Mouse (Mus musculus) embryonic facial prominence, embryonic 10.5 days (tissue): Measurements from ENCODE around the gene Acap1. TPM values are rescaled to one million over a fixed set of nuclear protein-coding genes. Genes with fewer than 3 reads are reported as not detected.

Experiments
- DNase-seq: peaks from one replicate; pipeline ENCODE4 v3.0.0-alpha.2; 2017; ENCODE audit warnings: low spot score
- H3K27ac ChIP-seq: fragments of 300-500 bp; sonication (generic); replicated peaks from 2 replicates; pipeline ENCODE4 v1.5.1; 2016; ENCODE audit warnings: mild to moderate bottlenecking
- H3K27me3 ChIP-seq: fragments of 300-500 bp; sonication (generic); replicated peaks from 2 replicates; pipeline ENCODE4 v1.6.1; 2016; ENCODE audit warnings: low read depth, mild to moderate bottlenecking; ENCODE audit not compliant: poor library complexity, severe bottlenecking
- H3K36me3 ChIP-seq: fragments of 300-500 bp; sonication (generic); replicated peaks from 2 replicates; pipeline ENCODE4 v1.6.1; 2016; ENCODE audit warnings: mild to moderate bottlenecking, moderate library complexity
- H3K4me1 ChIP-seq: fragments of 300-500 bp; sonication (generic); 2 replicates; pipeline ENCODE4 v1.6.1; 2016
- H3K4me3 ChIP-seq: fragments of 300-500 bp; sonication (generic); 2 replicates; pipeline ENCODE4 v1.5.1; 2016; ENCODE audit warnings: mild to moderate bottlenecking, moderate library complexity
- H3K9me3 ChIP-seq: fragments of 300-500 bp; sonication (generic); 2 replicates; pipeline ENCODE4 v1.6.1; 2016; ENCODE audit warnings: mild to moderate bottlenecking
- WGBS: fragments of 180-500 bp; shearing (Covaris S2); methylation state at CpG from one replicate; pipeline ENCODE4 v1.1.7; 2016; 5-methylcytosine and 5-hydroxymethylcytosine counted together
- polyA plus RNA-seq: library from polyadenylated mRNA; unstranded; fragments of >200 nt; fragmentation: Nextera tagmentation; extraction: Ambion mirVana; gene quantifications from 2 replicates; pipeline ENCODE4 v1.2.1, GENCODE M21; 2016

Acap1 gene
- 1.3 and 1.5 TPM in 2 replicates for polyA plus RNA-seq

- Histone ChIP-seq H3K36me3 (peaks cover 10% of the 10 kb centered on the region; the same call in 1 of the 2 replicates), H3K4me3 (no peak within 1 kb of the TSS), H3K4me1 (peaks cover 33% of the 10 kb centered on the region), H3K27ac (no peak within 1 kb of the TSS), H3K9me3 (no peaks in the 10 kb centered on the region), H3K27me3 (no peaks in the 10 kb centered on the region; the same call in 1 of the 2 replicates)
- WGBS = 77% methylated on average over 4 of the region's 4 CpGs
- DNase-seq = no peak
Observed at GRCm38 (mm10) chr11:69895291-69895690, at the start of gene Acap1. Acap1 (minus strand) TSS chr11:69895539.

DNA sequence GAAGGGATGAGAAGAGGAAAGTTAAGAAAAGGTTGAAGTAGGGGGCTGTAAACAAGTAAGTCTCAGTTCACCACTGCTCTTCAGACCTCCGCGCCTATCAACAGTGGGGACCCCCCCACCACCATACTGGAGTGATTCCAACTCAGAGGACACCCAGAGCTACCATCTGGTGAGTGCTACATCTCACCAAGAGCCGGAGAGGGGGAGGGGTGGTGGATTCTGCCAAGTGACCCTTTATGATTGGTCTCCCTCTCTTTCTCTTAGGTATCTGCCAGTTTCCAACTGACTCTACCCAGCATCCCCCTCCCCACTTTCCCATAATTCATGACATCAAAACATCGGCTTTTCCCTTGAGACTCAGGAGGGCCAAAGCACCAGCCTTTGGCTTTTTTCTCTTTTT, 45.6 kb upstream of the Acap1 start:
- H3K4me3 ChIP-seq = no peak overlapping the region
- 84% methylated on average over 4 of the region's 4 CpGs for WGBS
- H3K9me3 ChIP-seq = no peaks in the 10 kb centered on the region
- H3K4me1 ChIP-seq = peaks cover 36% of the 10 kb centered on the region
- H3K36me3 ChIP-seq = peaks cover 46% of the 10 kb centered on the region
- no peak for DNase-seq
- H3K27ac ChIP-seq = no peak overlapping the region
- peaks cover 45% of the 10 kb centered on the region for H3K27me3 ChIP-seq

- Histone ChIP-seq H3K9me3 (no peaks in the 10 kb centered on the region), H3K27me3 (peaks cover 56% of the 10 kb centered on the region)
Observed at GRCm38 (mm10) chr11:69939731-69940130, 44.4 kb upstream of the Acap1 start.

GRCm38 (mm10) chr11:69939181-69939580, 43.8 kb upstream of the Acap1 start:
- WGBS = 74% methylated on average over 5 of the region's 5 CpGs
- peaks cover 51% of the 10 kb centered on the region for H3K4me1 ChIP-seq

More at GRCm38 (mm10) chr11:69939731-69940130, 44.4 kb upstream of the Acap1 start:
- DNase-seq = no peak
- peaks cover 45% of the 10 kb centered on the region for H3K4me1 ChIP-seq
- H3K36me3 ChIP-seq = peaks cover 33% of the 10 kb centered on the region
- no peak overlapping the region for H3K4me3 ChIP-seq
- 90% methylated on average over 17 of the region's 17 CpGs for WGBS
- H3K27ac ChIP-seq = no peak overlapping the region

DNA sequence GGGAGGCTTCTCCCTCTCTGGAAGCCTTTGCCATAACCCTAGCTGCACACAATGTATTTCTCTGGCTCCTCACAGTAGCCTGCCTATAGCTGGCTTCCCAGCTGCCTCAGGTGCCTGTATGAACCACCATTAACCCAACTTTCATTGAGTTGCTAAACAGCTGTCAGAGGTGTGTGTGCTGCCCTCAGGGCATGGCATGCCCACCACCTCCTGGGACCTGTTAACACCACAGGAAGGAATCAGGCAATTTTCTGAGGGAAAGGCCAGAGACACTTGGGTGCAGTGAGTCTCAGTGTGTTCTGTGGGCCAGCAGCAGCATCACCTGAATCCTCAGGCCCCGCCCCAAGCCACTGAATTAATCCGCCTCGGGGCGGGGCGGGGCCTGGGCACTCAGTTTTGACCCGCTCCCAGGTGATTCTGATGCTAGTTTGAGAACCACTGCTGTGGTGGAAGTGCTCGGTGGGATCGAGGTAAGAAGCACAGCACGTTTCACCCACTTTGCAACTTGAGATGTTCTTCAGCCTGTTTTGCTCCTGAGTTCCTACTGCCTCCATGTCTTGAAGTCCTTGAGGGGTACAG, 43.2 kb upstream of the Acap1 start:
- no peak for DNase-seq
- peaks cover 21% of the 10 kb centered on the region for H3K36me3 ChIP-seq
- H3K27me3 ChIP-seq = peaks cover 59% of the 10 kb centered on the region
- H3K9me3 ChIP-seq = no peaks in the 10 kb centered on the region
- no peak overlapping the region; the same call in 1 of the 2 replicates for H3K27ac ChIP-seq
- H3K4me1 ChIP-seq = peaks cover 54% of the 10 kb centered on the region
- 21% methylated on average over 9 of the region's 9 CpGs for WGBS
- H3K4me3 ChIP-seq = 0 out of 2 replicates have a peak overlapping the region, but pooled peaks have one; percentile 75

More at GRCm38 (mm10) chr11:69939181-69939580, 43.8 kb upstream of the Acap1 start:
- no peaks in the 10 kb centered on the region for H3K9me3 ChIP-seq
- no peak overlapping the region; the same call in 1 of the 2 replicates for H3K4me3 ChIP-seq
- DNase-seq = no peak
- H3K27me3 ChIP-seq = peaks cover 59% of the 10 kb centered on the region
- H3K36me3 ChIP-seq = peaks cover 28% of the 10 kb centered on the region
- no peak overlapping the region for H3K27ac ChIP-seq

GRCm38 (mm10) chr11:69937834-69938233, 42.5 kb upstream of the Acap1 start:
- peaks cover 54% of the 10 kb centered on the region for H3K4me1 ChIP-seq
- 64% methylated on average over 5 of the region's 5 CpGs for WGBS
- H3K4me3 ChIP-seq = 0 out of 2 replicates have a peak overlapping the region, but pooled peaks have one; percentile 75
- H3K9me3 ChIP-seq = no peaks in the 10 kb centered on the region
- H3K27me3 ChIP-seq = peaks cover 60% of the 10 kb centered on the region
- H3K36me3 ChIP-seq = peaks cover 15% of the 10 kb centered on the region
- no peak for DNase-seq
- H3K27ac ChIP-seq = no peak overlapping the region

DNA sequence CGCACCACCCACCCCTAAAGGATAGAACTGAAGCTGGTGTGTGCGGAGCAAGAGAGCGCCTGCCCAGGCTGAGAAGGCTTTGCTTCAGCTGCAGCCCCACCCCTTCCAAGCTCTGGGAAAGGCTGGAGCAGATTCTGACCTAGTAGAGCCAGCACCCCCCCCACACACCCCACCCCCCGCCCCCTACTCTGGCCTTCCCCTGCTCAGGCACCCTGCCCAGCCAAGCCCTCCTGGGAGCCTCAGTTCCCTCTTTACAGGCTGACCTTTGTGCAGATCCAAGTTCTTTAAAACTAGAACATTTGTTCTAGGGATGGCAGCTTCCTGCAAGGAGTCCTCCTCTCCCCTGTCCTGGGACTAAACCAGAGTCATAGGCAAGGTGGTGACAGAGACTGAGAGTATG, 42.0 kb upstream of the Acap1 start:
- 38% methylated on average over 4 of the region's 4 CpGs for WGBS
- DNase-seq = no peak
- Histone ChIP-seq H3K4me3 (peak overlapping the region; percentile 75; the same call in 1 of the 2 replicates), H3K27me3 (peaks cover 62% of the 10 kb centered on the region), H3K36me3 (peaks cover 10% of the 10 kb centered on the region), H3K27ac (no peak overlapping the region), H3K9me3 (no peaks in the 10 kb centered on the region), H3K4me1 (peaks cover 54% of the 10 kb centered on the region)

GRCm38 (mm10) chr11:69936714-69937347, 41.5 kb upstream of the Acap1 start:
- no peak for DNase-seq
- H3K4me3 ChIP-seq = peak overlapping the region; percentile 75
- no peak overlapping the region for H3K27ac ChIP-seq
- 54% methylated on average over 9 of the region's 9 CpGs for WGBS
- H3K4me1 ChIP-seq = peaks cover 54% of the 10 kb centered on the region
- H3K36me3 ChIP-seq = peaks cover 4% of the 10 kb centered on the region; the same call in 1 of the 2 replicates
- H3K27me3 ChIP-seq = peaks cover 62% of the 10 kb centered on the region
- H3K9me3 ChIP-seq = no peaks in the 10 kb centered on the region

DNA sequence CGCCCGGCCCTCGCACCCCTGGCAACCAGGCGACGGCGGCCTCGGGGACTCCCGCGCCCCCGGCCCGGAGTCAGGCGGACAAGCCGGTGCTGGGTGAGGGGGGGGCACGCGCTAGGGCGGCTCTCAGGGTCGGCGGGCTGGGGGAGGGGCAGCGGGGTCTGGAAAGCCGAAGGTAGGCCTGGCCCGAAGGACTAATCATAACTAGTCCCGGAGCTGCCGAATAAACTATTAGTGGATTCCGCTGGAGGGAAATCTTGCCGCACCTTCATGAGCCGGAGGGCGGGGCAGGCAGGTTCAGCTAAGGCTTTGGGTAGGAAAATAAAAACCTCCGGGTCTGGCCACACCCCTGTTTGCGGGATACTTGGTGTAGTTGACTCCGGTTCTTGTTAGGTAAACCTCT, 40.8 kb upstream of the Acap1 start:
- H3K36me3 ChIP-seq = no peaks in the 10 kb centered on the region
- DNase-seq = peak; percentile 50
- WGBS = 2% methylated on average over 30 of the region's 30 CpGs
- H3K27ac ChIP-seq = peak overlapping the region; percentile 86
- H3K27me3 ChIP-seq = peaks cover 62% of the 10 kb centered on the region
- H3K9me3 ChIP-seq = no peaks in the 10 kb centered on the region
- H3K4me1 ChIP-seq = peaks cover 54% of the 10 kb centered on the region
- peak overlapping the region; percentile 75 for H3K4me3 ChIP-seq

- Histone ChIP-seq H3K4me1 (peaks cover 54% of the 10 kb centered on the region), H3K27ac (peak within 1 kb of the TSS; percentile 86), H3K27me3 (peaks cover 59% of the 10 kb centered on the region), H3K36me3 (no peaks in the 10 kb centered on the region), H3K4me3 (peak within 1 kb of the TSS; percentile 75), H3K9me3 (no peaks in the 10 kb centered on the region)
- 1% methylated on average over 62 of the region's 62 CpGs for WGBS
- DNase-seq = peak; percentile 97
Observed at GRCm38 (mm10) chr11:69935137-69935879, 40.0 kb upstream of the Acap1 start, which contains the start of gene Ybx2. Ybx2 (plus strand) TSS chr11:69935796.

- Histone ChIP-seq H3K9me3 (no peaks in the 10 kb centered on the region), H3K4me1 (peaks cover 54% of the 10 kb centered on the region), H3K4me3 (peak overlapping the region; percentile 75), H3K36me3 (no peaks in the 10 kb centered on the region), H3K27ac (peak overlapping the region; percentile 86; the same call in 1 of the 2 replicates), H3K27me3 (peaks cover 55% of the 10 kb centered on the region)
- DNase-seq = no peak
- whole genome bisulfite sequencing = 20% methylated on average over 6 of the region's 6 CpGs
Observed at GRCm38 (mm10) chr11:69934681-69935080, 39.3 kb upstream of the Acap1 start.

DNA sequence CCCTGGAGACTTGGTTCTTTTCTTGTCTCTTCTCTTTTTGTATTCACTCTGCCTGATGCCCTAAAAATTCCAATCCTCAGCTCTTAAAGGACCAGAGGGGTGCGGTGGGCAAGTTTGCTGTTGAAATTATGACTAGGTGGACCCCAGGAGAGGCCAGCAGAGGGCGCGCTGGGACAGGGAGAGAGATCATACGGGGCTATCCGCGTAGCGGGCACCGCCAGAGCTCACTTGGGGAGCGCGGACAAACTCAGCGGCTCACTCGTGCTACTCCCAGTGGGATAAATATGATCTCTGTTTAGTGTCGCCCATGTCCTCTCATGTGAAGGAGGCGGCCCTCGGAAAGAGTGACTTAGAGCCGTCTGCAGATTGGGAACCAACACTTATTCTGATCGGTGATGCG, 38.8 kb upstream of the Acap1 start:
- H3K9me3 ChIP-seq = no peaks in the 10 kb centered on the region
- H3K4me1 ChIP-seq = peaks cover 50% of the 10 kb centered on the region
- H3K27me3 ChIP-seq = peaks cover 50% of the 10 kb centered on the region
- H3K4me3 ChIP-seq = peak overlapping the region; percentile 75
- H3K27ac ChIP-seq = 0 out of 2 replicates have a peak overlapping the region, but pooled peaks have one; percentile 1
- no peaks in the 10 kb centered on the region for H3K36me3 ChIP-seq
- WGBS = 1% methylated on average over 18 of the region's 18 CpGs
- peak; percentile 96 for DNase-seq
